9 mouse cellular contexts compared by ENCODE assay signal in the genomic region with DNA sequence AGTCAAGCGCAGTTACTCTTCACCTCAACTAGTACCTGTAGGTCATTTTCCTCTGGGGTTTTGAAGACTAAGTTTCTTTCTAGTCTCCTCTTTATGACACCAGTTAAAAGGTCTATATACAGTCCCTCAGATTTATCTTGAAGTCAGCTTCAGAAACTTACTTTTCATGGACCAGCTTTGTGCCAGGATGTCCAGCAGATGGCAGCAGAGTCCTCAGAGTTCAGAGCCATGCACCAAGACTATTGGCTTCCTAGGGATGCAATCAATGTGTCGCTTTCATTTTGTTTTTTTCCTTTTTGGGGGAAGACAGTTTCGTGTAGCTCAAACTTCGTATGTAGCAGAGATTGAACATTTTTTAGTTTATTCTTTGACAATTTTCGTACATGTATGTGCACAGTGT. TPM values are rescaled to one million over a fixed set of nuclear protein-coding genes. Genes with fewer than 3 reads are reported as not detected.
DNase-seq lines count a peak whose midpoint lies in the region; ATAC-seq lines count a peak whose summit lies in the region.
"Had no signal": no experiment of that assay in that cellular context is flagged by ENCODE, and none has a peak within 500 bp of the region (broad histone marks: within the 10 kb centered on the region; RNA-seq: fewer than 3 reads in every experiment).

No protein-coding gene starts in this region.

- 38% methylated on average over 5 of the region's 5 CpGs for WGBS in forebrain, embryonic 11.5 days
- 32% methylated on average over 5 of the region's 5 CpGs for WGBS in large intestine, adult 2 months
- WGBS in lung, embryonic 15.5 days, result 33% methylated on average over 5 of the region's 5 CpGs

- no peak overlapping the region for H3K9ac ChIP-seq in forebrain, embryonic 11.5 days (ENCODE audit: low read length)
- H3K9ac ChIP-seq in lung, embryonic 15.5 days, result no peak overlapping the region

- DNase-seq in MEL-GATA-1-ER (ENCODE audit: extremely low read depth, low read depth), result peak; percentile 38
- DNase-seq in c-Kit-positive CD71-negative TER-119-negative erythroid progenitor cells, embryonic 14.5 days (ENCODE audit: low read depth), result peak; percentile 66
- DNase-seq in forebrain, embryonic 11.5 days (ENCODE audit: low spot score), result peak; percentile 85
- peak; percentile 26 for DNase-seq in heart, postnatal 25 days (ENCODE audit: low spot score)
- DNase-seq in large intestine, adult 2 months (ENCODE audit: low read depth, low spot score), result peak; percentile 43
- DNase-seq in right cerebral cortex, adult 18-20 months, result peak; percentile 76
- DNase-seq in urinary bladder, postnatal 10 days (ENCODE audit: low spot score), result peak; percentile 25

- no peaks in the 10 kb centered on the region for H3K9me3 ChIP-seq in forebrain, embryonic 11.5 days (ENCODE audit: control insufficient read depth, low read length)
- H3K9me3 ChIP-seq in lung, embryonic 15.5 days, result no peaks in the 10 kb centered on the region

- H3K4me3 ChIP-seq in forebrain, embryonic 11.5 days (ENCODE audit: low read depth, low read length), result no peak overlapping the region
- H3K4me3 ChIP-seq in lung, embryonic 15.5 days, result no peak overlapping the region

- no peaks in the 10 kb centered on the region for H3K27me3 ChIP-seq in forebrain, embryonic 11.5 days (ENCODE audit: control insufficient read depth, insufficient read depth, low read length)
- H3K27me3 ChIP-seq in lung, embryonic 15.5 days, result no peaks in the 10 kb centered on the region

- H3K4me2 ChIP-seq in forebrain, embryonic 11.5 days (ENCODE audit: low read depth, low read length, severe bottlenecking), result no peak overlapping the region
- H3K4me2 ChIP-seq in lung, embryonic 15.5 days, result no peak overlapping the region

- no peak overlapping the region for H3K27ac ChIP-seq in forebrain, embryonic 11.5 days (ENCODE audit: low read depth, low read length)
- no peak overlapping the region for H3K27ac ChIP-seq in lung, embryonic 15.5 days
- H3K27ac ChIP-seq: macrophage had no signal

- no peaks in the 10 kb centered on the region; the same call in 1 of the 2 replicates for H3K36me3 ChIP-seq in forebrain, embryonic 11.5 days (ENCODE audit: control insufficient read depth, insufficient read depth, low read length)
- peaks cover 50% of the 10 kb centered on the region for H3K36me3 ChIP-seq in lung, embryonic 15.5 days

- no peak for ATAC-seq in forebrain, embryonic 11.5 days (replicated peaks; ENCODE audit: low FRiP score)
- ATAC-seq in lung, embryonic 15.5 days (ENCODE audit: borderline replicate concordance, extremely low read depth, low FRiP score, low TSS enrichment), result peak; percentile 57; the same call in 1 of the 2 replicates

- intact Hi-C loops in heart, postnatal 25 days (cut with DNase I), result loop anchor here (1.0 to 10.0 kb wide), 4 partner anchors 91 to 366 kb away; no protein-coding TSS in a partner anchor

- H3K4me1 ChIP-seq in forebrain, embryonic 11.5 days (replicated peaks; ENCODE audit: control insufficient read depth, insufficient read depth, low read length), result no peaks in the 10 kb centered on the region
- H3K4me1 ChIP-seq in lung, embryonic 15.5 days, result no peaks in the 10 kb centered on the region

RNA-seq across cellular contexts. Expression of gene 4930590J08Rik, which starts 1.1 kb away (rescaled TPM):
- polyA plus RNA-seq in forebrain, embryonic 11.5 days (2014; fragmentation: Nextera tagmentation; extraction: Ambion mirVana), result 0.68 and 0.73 TPM in 2 replicates
- total RNA-seq in heart, postnatal 25 days (2021), result under 1 TPM; 0.55 to 0.67 TPM
- 0.14 and 0.19 TPM in 2 replicates for polyA plus RNA-seq in large intestine, adult 2 months (2012; rRNA removed)
- polyA plus RNA-seq in lung, embryonic 15.5 days (2015; fragmentation: Nextera tagmentation; extraction: Ambion mirVana), result 0.21 and 0.29 TPM in 2 replicates

RNA-seq across cellular contexts. Expression of gene Ccdc174, which starts 23.7 kb away (rescaled TPM):
- polyA plus RNA-seq in forebrain, embryonic 11.5 days (2014; fragmentation: Nextera tagmentation; extraction: Ambion mirVana), result 41.4 and 47.7 TPM in 2 replicates
- total RNA-seq in heart, postnatal 25 days (2021), result 10 to 100 TPM in 1 of 2 experiments, 1 to 10 TPM in 1; 9.1 to 11.2 TPM
- polyA plus RNA-seq in large intestine, adult 2 months (2012; rRNA removed), result 4.2 TPM in 2 replicates
- polyA plus RNA-seq in lung, embryonic 15.5 days (2015; fragmentation: Nextera tagmentation; extraction: Ambion mirVana), result 27.1 and 29.9 TPM in 2 replicates

Comparison
In these comparisons a context has a peak if more than half of its experiments do, and no peak if none do; other contexts are left out.
1. DNase-seq: peak in every context shown above with its lines; median percentile 85 in forebrain, embryonic 11.5 days; 76 in right cerebral cortex, adult 18-20 months; 66 in c-Kit-positive CD71-negative TER-119-negative erythroid progenitor cells, embryonic 14.5 days; 43 in large intestine, adult 2 months; 38 in MEL-GATA-1-ER; 26 in heart, postnatal 25 days; 25 in urinary bladder, postnatal 10 days.